Mouse (Mus musculus) limb, embryonic 15.5 days (tissue): ENCODE measurements at regions not wholly inside any gene's neighbourhood (a gene's known extent, or its start where the extent isn't known, plus 50 kb on each side); places are given as distances from the start of the nearest gene placed in this dataset.

Source experiments
- ATAC-seq: fragments of 200-750 bp; cut with Nextera tagmentation; 2 replicates; pipeline ENCODE4 v1.8.0; 2017; ENCODE audit warnings: low read depth, moderate TSS enrichment; ENCODE audit not compliant: insufficient number of reproducible peaks, low FRiP score, low TSS enrichment
- H3K27ac ChIP-seq: fragments of 300-500 bp; sonication (generic); 2 replicates; pipeline ENCODE4 v1.5.1; 2015; ENCODE audit warnings: moderate library complexity, mild to moderate bottlenecking, inconsistent platforms
- H3K27me3 ChIP-seq: fragments of 300-500 bp; sonication (generic); 2 replicates; pipeline ENCODE4 v1.6.1; 2015; ENCODE audit warnings: inconsistent platforms
- H3K36me3 ChIP-seq: fragments of 300-500 bp; sonication (generic); 2 replicates; pipeline ENCODE4 v1.6.1; 2015; ENCODE audit warnings: inconsistent platforms
- H3K4me1 ChIP-seq: fragments of 300-500 bp; sonication (generic); 2 replicates; pipeline ENCODE4 v1.6.1; 2015; ENCODE audit warnings: inconsistent platforms
- H3K4me2 ChIP-seq: fragments of 300-500 bp; sonication (generic); 2 replicates; pipeline ENCODE4 v1.6.1; 2015; ENCODE audit warnings: mild to moderate bottlenecking, inconsistent platforms
- H3K4me3 ChIP-seq: fragments of 300-500 bp; sonication (generic); 2 replicates; pipeline ENCODE4 v1.5.1; 2015; ENCODE audit warnings: mild to moderate bottlenecking, inconsistent platforms
- H3K9ac ChIP-seq: fragments of 300-500 bp; sonication (generic); 2 replicates; pipeline ENCODE4 v1.6.1; 2015; ENCODE audit warnings: inconsistent platforms
- H3K9me3 ChIP-seq: fragments of 300-500 bp; sonication (generic); 2 replicates; pipeline ENCODE4 v1.6.1; 2016; ENCODE audit warnings: inconsistent platforms
- WGBS: fragments of 180-500 bp; shearing (Covaris S2); methylation state at CpG from one replicate; pipeline ENCODE4 v1.1.7; 2015; 5-methylcytosine and 5-hydroxymethylcytosine counted together

GRCm38 (mm10) chr12:106378303-106379075, 368.5 kb downstream of the Vrk1 start:
- Histone ChIP-seq H3K4me2 (peak overlapping the region; percentile 32), H3K36me3 (no peaks in the 10 kb centered on the region), H3K9me3 (no peaks in the 10 kb centered on the region), H3K9ac (no peak overlapping the region), H3K4me3 (peak overlapping the region; percentile 17), H3K27me3 (peaks cover 17% of the 10 kb centered on the region; the same call in 1 of the 2 replicates), H3K27ac (no peak overlapping the region), H3K4me1 (peaks cover 8% of the 10 kb centered on the region)
- 26% methylated on average over 19 of the region's 19 CpGs for WGBS
- ATAC-seq = no peak

GRCm38 (mm10) chr12:106379151-106379594, 369.1 kb downstream of the Vrk1 start:
- peak overlapping the region; percentile 32 for H3K4me2 ChIP-seq
- no peak for ATAC-seq
- H3K4me1 ChIP-seq = peaks cover 8% of the 10 kb centered on the region
- H3K27ac ChIP-seq = no peak overlapping the region
- H3K36me3 ChIP-seq = no peaks in the 10 kb centered on the region
- peaks cover 17% of the 10 kb centered on the region; the same call in 1 of the 2 replicates for H3K27me3 ChIP-seq
- no peaks in the 10 kb centered on the region for H3K9me3 ChIP-seq
- WGBS = 3% methylated on average over 14 of the region's 14 CpGs
- no peak overlapping the region for H3K9ac ChIP-seq
- peak overlapping the region; percentile 17 for H3K4me3 ChIP-seq

GRCm38 (mm10) chr12:106379779-106380178, 369.8 kb downstream of the Vrk1 start:
- Histone ChIP-seq H3K9me3 (no peaks in the 10 kb centered on the region), H3K4me1 (peaks cover 8% of the 10 kb centered on the region), H3K4me2 (no peak overlapping the region), H3K4me3 (no peak overlapping the region), H3K36me3 (no peaks in the 10 kb centered on the region), H3K27me3 (peaks cover 15% of the 10 kb centered on the region; the same call in 1 of the 2 replicates), H3K27ac (no peak overlapping the region), H3K9ac (no peak overlapping the region)
- no peak for ATAC-seq
- 28% methylated on average over 14 of the region's 14 CpGs for WGBS

- Histone ChIP-seq H3K4me1 (peaks cover 8% of the 10 kb centered on the region), H3K27me3 (peaks cover 15% of the 10 kb centered on the region; the same call in 1 of the 2 replicates), H3K4me2 (no peak overlapping the region), H3K9ac (no peak overlapping the region), H3K27ac (no peak overlapping the region), H3K36me3 (no peaks in the 10 kb centered on the region), H3K4me3 (no peak overlapping the region), H3K9me3 (no peaks in the 10 kb centered on the region)
- no peak for ATAC-seq
- 86% methylated on average over 15 of the region's 15 CpGs for whole genome bisulfite sequencing
Measured at GRCm38 (mm10) chr12:106381821-106382220, 371.8 kb downstream of the Vrk1 start.

- WGBS = 93% methylated on average over 11 of the region's 11 CpGs
- Histone ChIP-seq H3K4me3 (no peak overlapping the region), H3K36me3 (no peaks in the 10 kb centered on the region), H3K27ac (no peak overlapping the region), H3K9me3 (no peaks in the 10 kb centered on the region), H3K4me1 (no peaks in the 10 kb centered on the region), H3K27me3 (no peaks in the 10 kb centered on the region), H3K9ac (no peak overlapping the region), H3K4me2 (no peak overlapping the region)
- ATAC-seq = no peak
Measured at GRCm38 (mm10) chr12:106389214-106389613, 379.2 kb downstream of the Vrk1 start.

- no peak for ATAC-seq
- Histone ChIP-seq H3K9me3 (no peaks in the 10 kb centered on the region), H3K27ac (no peak overlapping the region), H3K27me3 (no peaks in the 10 kb centered on the region), H3K36me3 (no peaks in the 10 kb centered on the region), H3K4me3 (no peak overlapping the region), H3K4me1 (no peaks in the 10 kb centered on the region), H3K4me2 (no peak overlapping the region), H3K9ac (no peak overlapping the region)
- 81% methylated on average over 2 of the region's 2 CpGs for WGBS
Measured at GRCm38 (mm10) chr12:106392316-106392715, 382.3 kb downstream of the Vrk1 start.

- no peaks in the 10 kb centered on the region for H3K9me3 ChIP-seq
- H3K36me3 ChIP-seq = no peaks in the 10 kb centered on the region
- no peaks in the 10 kb centered on the region for H3K27me3 ChIP-seq
- no peak overlapping the region for H3K4me3 ChIP-seq
- H3K4me2 ChIP-seq = no peak overlapping the region
- no peak overlapping the region for H3K9ac ChIP-seq
- no peak overlapping the region for H3K27ac ChIP-seq
- ATAC-seq = no peak
- H3K4me1 ChIP-seq = no peaks in the 10 kb centered on the region
- WGBS = 75% methylated on average over 17 of the region's 17 CpGs
Measured at GRCm38 (mm10) chr12:106399085-106399484, 389.1 kb downstream of the Vrk1 start.

- no peaks in the 10 kb centered on the region for H3K27me3 ChIP-seq
- H3K36me3 ChIP-seq = no peaks in the 10 kb centered on the region
Measured at GRCm38 (mm10) chr12:106411075-106411474, 401.0 kb downstream of the Vrk1 start.

GRCm38 (mm10) chr12:106426631-106427030, 416.6 kb downstream of the Vrk1 start:
- WGBS = 71% methylated on average over 4 of the region's 4 CpGs

More at GRCm38 (mm10) chr12:106411075-106411474, 401.0 kb downstream of the Vrk1 start:
- Histone ChIP-seq H3K9ac (no peak overlapping the region), H3K4me1 (no peaks in the 10 kb centered on the region), H3K9me3 (no peaks in the 10 kb centered on the region), H3K27ac (no peak overlapping the region), H3K4me3 (no peak overlapping the region), H3K4me2 (no peak overlapping the region)
- 69% methylated on average over 7 of the region's 7 CpGs for WGBS
- ATAC-seq = no peak

GRCm38 (mm10) chr12:106429991-106430390, 420.0 kb downstream of the Vrk1 start:
- 38% methylated on average over 7 of the region's 7 CpGs for WGBS
- H3K4me3 ChIP-seq = no peak overlapping the region
- no peaks in the 10 kb centered on the region for H3K9me3 ChIP-seq
- H3K27me3 ChIP-seq = 0 out of 2 replicates have a peak, but pooled peaks cover 5% of the 10 kb centered on the region
- H3K27ac ChIP-seq = no peak overlapping the region
- no peak overlapping the region for H3K4me2 ChIP-seq
- H3K4me1 ChIP-seq = no peaks in the 10 kb centered on the region
- H3K9ac ChIP-seq = no peak overlapping the region
- no peaks in the 10 kb centered on the region for H3K36me3 ChIP-seq
- no peak for ATAC-seq

More at GRCm38 (mm10) chr12:106426631-106427030, 416.6 kb downstream of the Vrk1 start:
- ATAC-seq = no peak
- Histone ChIP-seq H3K27me3 (0 out of 2 replicates have a peak, but pooled peaks cover 5% of the 10 kb centered on the region), H3K9ac (no peak overlapping the region), H3K27ac (no peak overlapping the region), H3K36me3 (no peaks in the 10 kb centered on the region), H3K4me1 (no peaks in the 10 kb centered on the region), H3K4me3 (no peak overlapping the region), H3K4me2 (no peak overlapping the region), H3K9me3 (no peaks in the 10 kb centered on the region)

- no peak for ATAC-seq
- WGBS = 42% methylated on average over 7 of the region's 7 CpGs
- H3K27ac ChIP-seq = no peak overlapping the region
Measured at GRCm38 (mm10) chr12:106445151-106445550, 435.1 kb downstream of the Vrk1 start.

GRCm38 (mm10) chr12:106445976-106446375, 435.9 kb downstream of the Vrk1 start:
- Histone ChIP-seq H3K4me3 (no peak overlapping the region), H3K4me2 (no peak overlapping the region), H3K36me3 (no peaks in the 10 kb centered on the region), H3K27me3 (0 out of 2 replicates have a peak, but pooled peaks cover 3% of the 10 kb centered on the region), H3K9ac (no peak overlapping the region), H3K27ac (no peak overlapping the region), H3K9me3 (no peaks in the 10 kb centered on the region), H3K4me1 (no peaks in the 10 kb centered on the region)
- 60% methylated on average over 10 of the region's 10 CpGs for WGBS
- ATAC-seq = no peak

More at GRCm38 (mm10) chr12:106445151-106445550, 435.1 kb downstream of the Vrk1 start:
- no peak overlapping the region for H3K9ac ChIP-seq
- H3K9me3 ChIP-seq = no peaks in the 10 kb centered on the region
- H3K27me3 ChIP-seq = 0 out of 2 replicates have a peak, but pooled peaks cover 3% of the 10 kb centered on the region
- H3K4me2 ChIP-seq = no peak overlapping the region
- H3K4me3 ChIP-seq = no peak overlapping the region
- no peaks in the 10 kb centered on the region for H3K36me3 ChIP-seq
- H3K4me1 ChIP-seq = no peaks in the 10 kb centered on the region
